Mouse (Mus musculus): ENCODE measurements at regions not wholly inside any gene's neighbourhood (a gene's known extent, or its start where the extent isn't known, plus 50 kb on each side); places are given as distances from the start of the nearest gene placed in this dataset.

GRCm38 (mm10) chr5:18080761-18081160 is 118.4 kb downstream of the Gnat3 start:
- DNase-seq (ENCODE audit: low read depth) = no peak

- DNase-seq (ENCODE audit: low read depth) = no peak
These were observed 119.9 kb downstream of the Gnat3 start for GRCm38 (mm10) chr5:18082219-18082618.

GRCm38 (mm10) chr5:18083789-18084188 is 121.4 kb downstream of the Gnat3 start:
- DNase-seq (ENCODE audit: low read depth) = no peak

- DNase-seq (ENCODE audit: low read depth) = no peak
These were observed 123.1 kb downstream of the Gnat3 start for GRCm38 (mm10) chr5:18085456-18085855.

- DNase-seq (ENCODE audit: low read depth) = peak; percentile 72
These were observed 125.6 kb downstream of the Gnat3 start for GRCm38 (mm10) chr5:18087919-18088445.

- DNase-seq (ENCODE audit: low read depth) = no peak
These were observed 127.6 kb downstream of the Gnat3 start for GRCm38 (mm10) chr5:18089956-18090355.

GRCm38 (mm10) chr5:18114905-18115689 is 152.7 kb downstream of the Gnat3 start:
- DNase-seq (ENCODE audit: low read depth) = no peak

- DNase-seq (ENCODE audit: low read depth) = no peak
These were observed 173.7 kb downstream of the Gnat3 start for GRCm38 (mm10) chr5:18135794-18136678.

- no peak for DNase-seq (ENCODE audit: low read depth)
These were observed 175.2 kb downstream of the Gnat3 start for GRCm38 (mm10) chr5:18137450-18138061.

- DNase-seq (ENCODE audit: low read depth) = no peak
These were observed 189.9 kb downstream of the Gnat3 start for GRCm38 (mm10) chr5:18152241-18152640.

- no peak for DNase-seq (ENCODE audit: low read depth)
These were observed 191.4 kb downstream of the Gnat3 start for GRCm38 (mm10) chr5:18153703-18154102.

GRCm38 (mm10) chr5:18163515-18163914 is 196.6 kb downstream of the Gnai1 start:
- DNase-seq (ENCODE audit: low read depth) = no peak

- no peak for DNase-seq (ENCODE audit: low read depth)
These were observed 182.3 kb downstream of the Gnai1 start for GRCm38 (mm10) chr5:18177810-18178209.

GRCm38 (mm10) chr5:18211395-18212057 is 148.6 kb downstream of the Gnai1 start:
- no peak for DNase-seq (ENCODE audit: low read depth)
